Mouse (Mus musculus) heart, embryonic 12.5 days (tissue): ENCODE data around the gene Zfp639. TPM values are rescaled to one million over a fixed set of nuclear protein-coding genes. Genes with fewer than 3 reads are reported as not detected.

ENCODE experiments used
- ATAC-seq: fragments of 200-750 bp; cut with Nextera tagmentation; 2 replicates; pipeline ENCODE4 v1.8.0; 2017; ENCODE audit warnings: moderate TSS enrichment, moderate library complexity; ENCODE audit not compliant: insufficient number of reproducible peaks, low FRiP score
- H3K27ac ChIP-seq: fragments of 300-500 bp; sonication (generic); 2 replicates; pipeline ENCODE4 v1.5.1; 2016; ENCODE audit warnings: mild to moderate bottlenecking, moderate library complexity; ENCODE audit not compliant: poor library complexity, severe bottlenecking
- H3K27me3 ChIP-seq: fragments of 300-500 bp; sonication (generic); replicated peaks from 2 replicates; pipeline ENCODE4 v1.6.1; 2016; ENCODE audit warnings: mild to moderate bottlenecking, moderate library complexity
- H3K36me3 ChIP-seq: fragments of 300-500 bp; sonication (generic); 2 replicates; pipeline ENCODE4 v1.6.1; 2016; ENCODE audit warnings: mild to moderate bottlenecking, moderate library complexity
- H3K4me1 ChIP-seq: fragments of 300-500 bp; sonication (generic); replicated peaks from 2 replicates; pipeline ENCODE4 v1.6.1; 2016; ENCODE audit warnings: mild to moderate bottlenecking
- H3K4me2 ChIP-seq: fragments of 300-500 bp; sonication (generic); 2 replicates; pipeline ENCODE4 v1.6.1; 2016; ENCODE audit warnings: mild to moderate bottlenecking, moderate library complexity
- H3K4me3 ChIP-seq: fragments of 300-500 bp; sonication (generic); 2 replicates; pipeline ENCODE4 v1.5.1; 2016; ENCODE audit warnings: mild to moderate bottlenecking
- H3K9ac ChIP-seq: fragments of 300-500 bp; sonication (generic); 2 replicates; pipeline ENCODE4 v1.6.1; 2016; ENCODE audit warnings: mild to moderate bottlenecking, moderate library complexity
- H3K9me3 ChIP-seq: fragments of 300-500 bp; sonication (generic); replicated peaks from 2 replicates; pipeline ENCODE4 v1.6.1; 2016; ENCODE audit warnings: mild to moderate bottlenecking, moderate library complexity
- WGBS: fragments of 180-500 bp; shearing (Covaris S2); methylation state at CpG from one replicate; pipeline ENCODE4 v1.1.7; 2016; 5-methylcytosine and 5-hydroxymethylcytosine counted together
- polyA plus RNA-seq: library from polyadenylated mRNA; unstranded; fragments of >200 nt; fragmentation: Nextera tagmentation; extraction: Ambion mirVana; gene quantifications from 2 replicates; pipeline ENCODE4 v1.2.1, GENCODE M21; 2016

The Zfp639 gene
- polyA plus RNA-seq, 1 experiment from 2014 or later = 27.2 TPM

DNA sequence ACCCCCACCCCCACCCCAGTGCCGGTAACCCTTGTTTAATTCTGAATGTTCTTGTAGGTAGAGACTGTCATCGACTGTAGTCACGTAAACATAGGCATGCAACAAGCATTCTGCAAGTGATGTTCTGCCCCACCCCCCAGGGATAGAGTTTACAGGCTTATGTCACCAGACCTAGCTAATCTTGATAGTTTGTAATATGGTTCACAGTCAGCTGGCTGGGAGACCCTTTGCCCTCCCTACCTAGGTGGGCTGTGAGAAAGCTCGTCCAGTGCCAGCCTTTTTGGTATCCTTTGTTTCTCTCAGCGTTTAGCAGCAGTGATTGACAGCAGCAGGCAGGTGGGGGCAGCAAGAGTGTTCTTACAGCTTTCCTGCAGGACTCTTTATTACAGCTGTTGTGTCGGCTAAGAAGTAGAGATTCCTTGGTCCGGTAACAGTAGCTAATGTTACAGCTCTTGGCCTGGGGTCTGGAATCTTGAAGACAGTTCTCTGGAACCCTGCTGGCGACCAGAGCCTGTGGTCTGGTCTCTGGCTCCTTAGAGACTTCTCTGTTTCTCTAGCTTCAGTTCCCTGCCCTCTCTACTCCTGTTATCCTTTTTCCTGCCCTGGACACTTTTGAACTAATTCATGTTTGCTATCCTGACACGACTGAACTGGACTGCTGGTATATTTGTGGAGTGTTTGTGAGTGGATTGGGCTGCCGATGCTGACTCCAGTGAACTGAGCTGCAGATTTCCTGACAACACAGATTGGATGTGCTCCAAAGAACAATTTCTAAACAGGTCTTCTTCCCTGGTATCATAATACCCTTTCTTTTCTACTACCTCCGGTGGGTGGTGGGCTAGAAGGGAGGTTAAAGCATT lies 3.5 kb upstream of the Zfp639 start:
- no peak for ATAC-seq
- 67% methylated on average over 11 of the region's 11 CpGs for WGBS
- Histone ChIP-seq H3K4me3 (no peak overlapping the region), H3K27me3 (no peaks in the 10 kb centered on the region), H3K4me2 (no peak overlapping the region), H3K9me3 (no peaks in the 10 kb centered on the region), H3K4me1 (peaks cover 10% of the 10 kb centered on the region), H3K9ac (no peak overlapping the region), H3K27ac (no peak overlapping the region), H3K36me3 (no peaks in the 10 kb centered on the region)

DNA sequence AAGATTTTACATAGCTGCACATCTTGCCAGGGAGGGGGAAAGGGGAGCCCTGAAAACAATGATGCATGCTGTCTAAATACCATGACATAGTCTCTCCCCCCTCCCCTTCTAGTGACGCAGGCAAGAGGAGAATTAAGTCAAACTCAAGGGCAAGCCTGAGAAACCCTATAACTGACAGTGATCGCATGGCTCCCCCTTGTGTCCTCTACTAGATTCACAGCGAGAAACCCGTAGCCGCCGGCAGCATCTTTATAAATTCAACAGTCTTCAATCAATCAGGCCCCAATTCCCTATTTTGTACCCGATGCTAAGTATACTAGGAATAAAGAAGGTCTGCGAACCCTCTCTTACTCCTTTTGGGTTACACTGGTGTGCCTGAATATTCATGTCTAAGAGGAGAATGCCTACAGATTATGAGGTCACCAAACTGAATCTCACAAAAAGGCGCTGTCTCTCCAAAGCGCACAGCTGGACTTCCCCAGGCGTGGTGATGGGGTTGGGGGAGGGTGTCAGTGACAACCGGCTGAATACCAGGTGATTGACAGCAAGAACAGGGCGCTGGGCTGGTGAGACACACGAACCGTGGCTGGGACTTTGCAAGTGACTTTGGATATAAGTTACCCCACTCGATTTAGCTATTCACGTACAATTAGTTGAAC lies 1.3 kb upstream of the Zfp639 start:
- H3K4me2 ChIP-seq = peak overlapping the region; percentile 71
- H3K27me3 ChIP-seq = no peaks in the 10 kb centered on the region
- WGBS = 3% methylated on average over 17 of the region's 17 CpGs
- no peaks in the 10 kb centered on the region for H3K9me3 ChIP-seq
- no peaks in the 10 kb centered on the region; the same call in 1 of the 2 replicates for H3K36me3 ChIP-seq
- H3K9ac ChIP-seq = 0 out of 2 replicates have a peak overlapping the region, but pooled peaks have one; percentile 50
- H3K4me1 ChIP-seq = peaks cover 22% of the 10 kb centered on the region
- H3K4me3 ChIP-seq = peak overlapping the region; percentile 76
- ATAC-seq = no peak
- no peak overlapping the region for H3K27ac ChIP-seq

DNA sequence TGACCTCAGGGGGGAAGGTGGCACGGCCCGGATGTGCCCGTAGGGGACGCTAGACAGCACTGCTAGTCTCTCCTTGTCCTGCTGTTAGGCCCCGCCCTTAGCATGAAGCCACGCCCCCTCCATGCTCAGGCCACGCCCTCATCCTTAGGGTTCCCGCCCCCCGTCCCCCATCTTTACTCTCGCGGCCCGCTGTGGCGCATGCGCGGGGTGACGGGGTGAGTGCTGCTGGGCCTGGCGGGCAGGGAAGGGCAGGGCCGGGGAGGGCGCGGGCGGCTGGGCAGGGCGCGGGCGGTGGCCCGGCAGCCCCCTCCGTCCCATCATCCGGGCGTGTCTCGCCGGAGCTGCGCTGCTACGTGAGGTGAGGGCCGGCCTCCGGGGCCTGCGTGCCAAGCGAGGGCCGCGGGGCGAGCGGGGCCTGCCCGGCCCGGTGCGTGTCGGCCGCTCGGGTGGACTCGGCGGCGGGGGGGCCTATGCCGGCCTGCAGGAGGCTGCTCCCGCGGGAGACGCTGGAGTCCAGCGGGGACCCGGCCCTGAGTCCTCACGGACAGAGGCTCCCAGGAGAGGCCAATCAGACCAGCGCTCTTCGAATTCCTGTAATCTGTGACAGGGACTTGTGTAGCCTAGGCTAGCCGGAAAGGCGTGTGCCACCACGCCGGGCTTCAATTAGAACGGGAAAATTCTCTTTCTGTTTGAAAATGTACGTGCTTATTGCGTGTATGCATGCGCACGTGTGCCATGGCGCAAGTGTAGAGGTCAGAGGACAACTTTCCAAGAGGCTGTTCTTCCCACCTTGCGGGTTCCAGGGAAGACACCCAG lies 524 bp downstream of the Zfp639 start:
- WGBS = under 1% methylated on average over 69 of the region's 69 CpGs
- no peaks in the 10 kb centered on the region for H3K9me3 ChIP-seq

DNA sequence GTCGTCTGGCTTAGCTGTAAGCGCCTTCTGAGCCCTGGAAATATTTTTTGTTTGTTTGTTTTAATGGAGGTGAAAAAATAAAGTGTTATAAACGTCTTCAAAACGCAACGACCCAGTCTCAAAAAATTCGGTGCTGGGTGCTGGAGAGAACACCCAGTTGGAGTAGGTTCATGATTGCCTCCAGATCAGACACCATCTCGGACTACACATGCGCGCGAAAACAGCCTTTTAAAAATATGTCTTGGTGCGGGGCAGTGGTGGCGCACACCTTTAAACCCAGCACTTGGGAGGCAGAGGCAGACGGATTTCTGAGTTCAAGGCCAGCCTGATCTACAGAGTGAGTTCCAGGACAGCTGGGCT lies 1.1 kb downstream of the Zfp639 start:
- H3K27me3 ChIP-seq = no peaks in the 10 kb centered on the region
- peak overlapping the region; percentile 88 for H3K9ac ChIP-seq
- H3K4me2 ChIP-seq = peak overlapping the region; percentile 71
- peak overlapping the region; percentile 85 for H3K27ac ChIP-seq
- H3K9me3 ChIP-seq = no peaks in the 10 kb centered on the region
- peaks cover 22% of the 10 kb centered on the region for H3K4me1 ChIP-seq
- no peak for ATAC-seq
- H3K36me3 ChIP-seq = peaks cover 14% of the 10 kb centered on the region
- 8% methylated on average over 13 of the region's 13 CpGs for WGBS
- peak overlapping the region; percentile 76 for H3K4me3 ChIP-seq

More for the DNA sequence above, 524 bp downstream of the Zfp639 start:
- Histone ChIP-seq H3K4me3 (peak overlapping the region; percentile 76), H3K4me2 (peak overlapping the region; percentile 71), H3K36me3 (peaks cover 9% of the 10 kb centered on the region), H3K9ac (peak overlapping the region; percentile 88), H3K4me1 (peaks cover 22% of the 10 kb centered on the region), H3K27me3 (no peaks in the 10 kb centered on the region), H3K27ac (peak overlapping the region; percentile 85)
- peak; percentile 97 for ATAC-seq

DNA sequence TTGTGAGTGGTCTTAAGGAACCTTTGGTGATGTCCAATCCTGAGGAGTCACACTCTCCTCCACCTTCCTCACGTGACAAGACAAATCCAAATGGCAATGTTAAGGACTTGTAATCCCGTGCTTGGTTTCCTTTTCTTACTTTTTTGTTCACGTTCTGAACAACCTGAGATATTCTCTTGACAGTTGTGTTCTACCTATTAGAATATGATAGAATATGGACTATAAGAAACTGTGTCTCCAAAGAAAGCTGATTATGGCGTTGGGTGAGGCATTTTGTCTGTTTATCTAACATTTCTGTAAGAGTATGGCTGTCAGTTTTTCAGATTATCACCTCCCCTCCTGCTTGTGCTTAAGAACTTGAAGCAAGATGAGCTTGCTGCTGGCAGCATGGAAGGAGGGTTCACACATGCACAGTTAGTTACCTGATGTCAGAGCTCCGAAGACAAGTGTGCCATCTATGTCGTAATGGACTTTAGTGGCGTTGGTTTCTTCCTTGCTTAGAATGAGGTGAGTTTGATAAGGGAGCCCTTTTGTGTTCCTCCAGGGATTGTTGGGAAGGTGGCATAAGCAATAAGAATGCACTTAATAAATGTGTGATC lies 2.7 kb downstream of the Zfp639 start:
- no peak overlapping the region for H3K4me2 ChIP-seq
- H3K36me3 ChIP-seq = peaks cover 30% of the 10 kb centered on the region
- peaks cover 22% of the 10 kb centered on the region for H3K4me1 ChIP-seq
- ATAC-seq = no peak
- H3K9ac ChIP-seq = no peak overlapping the region
- no peaks in the 10 kb centered on the region for H3K9me3 ChIP-seq
- 80% methylated on average over 7 of the region's 7 CpGs for WGBS
- H3K4me3 ChIP-seq = no peak overlapping the region
- no peaks in the 10 kb centered on the region for H3K27me3 ChIP-seq
- no peak overlapping the region for H3K27ac ChIP-seq

DNA sequence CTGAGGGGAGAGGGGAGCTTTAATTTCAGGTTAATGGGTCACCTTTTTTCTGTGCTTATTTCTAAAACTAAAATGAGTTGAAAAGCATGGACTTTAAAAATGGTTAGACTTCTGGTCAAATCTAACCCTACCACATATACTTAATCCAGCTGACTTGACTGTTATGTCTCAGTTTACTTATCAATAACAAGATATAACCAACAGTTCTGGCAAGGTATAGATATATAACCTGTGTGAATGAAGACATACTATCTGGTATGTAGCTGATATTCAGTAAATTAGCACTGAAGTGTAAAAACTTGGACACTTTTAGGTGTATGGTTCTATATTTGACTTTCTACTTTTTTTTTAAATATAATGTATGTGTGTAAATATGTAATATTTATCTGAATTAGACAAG lies 3.5 kb downstream of the Zfp639 start:
- no peak overlapping the region for H3K27ac ChIP-seq
- no peak overlapping the region for H3K9ac ChIP-seq
- H3K36me3 ChIP-seq = peaks cover 35% of the 10 kb centered on the region
- ATAC-seq = no peak
- no peaks in the 10 kb centered on the region for H3K9me3 ChIP-seq
- no peak overlapping the region for H3K4me2 ChIP-seq
- H3K4me3 ChIP-seq = no peak overlapping the region
- H3K4me1 ChIP-seq = peaks cover 22% of the 10 kb centered on the region
- H3K27me3 ChIP-seq = no peaks in the 10 kb centered on the region

DNA sequence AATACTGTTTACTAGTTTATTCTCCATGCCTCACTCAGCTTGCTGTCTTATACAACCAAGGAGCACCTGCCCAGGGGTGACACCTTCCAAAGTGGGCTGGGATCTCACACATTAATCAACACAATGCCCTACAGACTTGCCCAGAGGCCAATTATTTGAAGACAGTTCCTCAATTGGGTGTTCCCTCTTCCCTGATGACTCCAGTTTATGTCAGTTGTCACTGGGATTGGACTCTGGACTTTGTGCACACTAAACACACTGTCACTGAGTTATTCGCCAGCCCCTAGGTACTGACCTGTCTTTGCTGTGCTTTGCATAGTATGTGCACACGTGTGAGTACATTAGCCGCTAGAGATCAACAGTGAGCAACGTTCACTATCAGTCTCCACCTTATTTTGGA lies 17.1 kb downstream of the Zfp639 start:
- no peak overlapping the region for H3K27ac ChIP-seq
- 0 out of 2 replicates have a peak, but pooled peaks cover 12% of the 10 kb centered on the region for H3K9me3 ChIP-seq
- H3K9ac ChIP-seq = no peak overlapping the region
- no peaks in the 10 kb centered on the region for H3K4me1 ChIP-seq
- H3K4me3 ChIP-seq = no peak overlapping the region
- no peak overlapping the region for H3K4me2 ChIP-seq
- H3K27me3 ChIP-seq = no peaks in the 10 kb centered on the region
- WGBS = 84% methylated on average over 4 of the region's 4 CpGs
- no peak for ATAC-seq
- H3K36me3 ChIP-seq = peaks cover 27% of the 10 kb centered on the region

DNA sequence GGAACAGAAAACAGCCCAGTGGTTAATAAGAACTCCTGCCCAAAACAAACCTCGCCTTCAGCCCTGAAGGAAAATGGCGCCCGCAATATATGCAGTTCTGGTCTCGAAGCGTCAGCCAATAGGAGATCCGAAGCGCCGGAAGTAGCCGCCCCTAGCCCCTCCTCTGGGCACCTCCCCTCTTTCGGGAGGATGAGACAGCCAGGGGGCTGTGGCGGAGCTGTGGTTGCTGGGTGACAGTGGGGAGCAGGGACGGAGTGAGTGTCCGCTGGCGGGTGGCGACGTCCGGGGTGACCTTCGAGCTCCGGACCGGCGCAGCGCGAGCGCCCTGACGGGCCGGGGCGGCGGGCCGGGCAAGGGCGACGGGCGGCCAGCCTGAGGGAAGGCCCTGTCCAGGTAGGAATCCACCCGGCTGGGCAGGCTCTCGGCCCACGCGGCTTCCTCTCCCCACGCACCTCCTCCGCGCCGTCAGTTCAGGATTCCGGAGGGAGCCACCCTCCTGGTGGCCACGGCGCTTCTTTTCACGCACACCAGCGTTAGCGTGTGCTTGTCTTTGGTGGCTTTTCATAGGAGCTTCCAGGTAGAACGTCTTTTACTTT lies 19.3 kb downstream of the Zfp639 start, which contains the start of gene Mfn1:
TSS of gene Mfn1 (plus strand) at position 163 of the 596 bp plus-strand sequence.
- Histone ChIP-seq H3K4me3 (peak within 1 kb of the TSS; percentile 97), H3K4me1 (no peaks in the 10 kb centered on the region), H3K9me3 (0 out of 2 replicates have a peak, but pooled peaks cover 12% of the 10 kb centered on the region), H3K27me3 (no peaks in the 10 kb centered on the region), H3K27ac (peak within 1 kb of the TSS; percentile 93), H3K4me2 (peak within 1 kb of the TSS; percentile 71), H3K9ac (peak within 1 kb of the TSS; percentile 97), H3K36me3 (peaks cover 23% of the 10 kb centered on the region)
- WGBS = under 1% methylated on average over 46 of the region's 47 CpGs
- ATAC-seq = peak; percentile 99

DNA sequence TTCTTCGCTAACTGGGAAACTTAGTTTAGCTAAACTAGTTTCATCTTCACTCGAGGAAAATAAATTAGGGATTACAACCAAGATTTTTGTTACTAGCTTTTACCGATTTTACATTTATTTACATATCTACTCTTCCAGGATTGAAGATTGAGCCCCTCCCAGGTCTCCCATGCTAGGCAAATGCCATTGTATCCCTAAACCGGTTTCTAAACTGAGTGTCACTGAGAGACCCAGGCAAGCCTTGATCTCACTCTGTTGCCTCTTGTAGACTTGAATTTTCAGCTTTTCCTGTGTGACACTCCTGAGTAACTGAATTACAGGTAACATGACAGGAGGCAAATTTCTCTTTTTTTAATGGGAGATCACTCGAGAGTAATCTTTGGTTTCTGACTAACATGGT lies 20.0 kb downstream of the Zfp639 start:
- WGBS = 12% methylated on average over 5 of the region's 5 CpGs
- Histone ChIP-seq H3K9ac (peak overlapping the region; percentile 97), H3K4me2 (peak overlapping the region; percentile 71), H3K27me3 (no peaks in the 10 kb centered on the region), H3K36me3 (peaks cover 29% of the 10 kb centered on the region), H3K4me1 (no peaks in the 10 kb centered on the region), H3K4me3 (peak overlapping the region; percentile 97), H3K9me3 (0 out of 2 replicates have a peak, but pooled peaks cover 11% of the 10 kb centered on the region), H3K27ac (no peak overlapping the region)
- no peak for ATAC-seq

DNA sequence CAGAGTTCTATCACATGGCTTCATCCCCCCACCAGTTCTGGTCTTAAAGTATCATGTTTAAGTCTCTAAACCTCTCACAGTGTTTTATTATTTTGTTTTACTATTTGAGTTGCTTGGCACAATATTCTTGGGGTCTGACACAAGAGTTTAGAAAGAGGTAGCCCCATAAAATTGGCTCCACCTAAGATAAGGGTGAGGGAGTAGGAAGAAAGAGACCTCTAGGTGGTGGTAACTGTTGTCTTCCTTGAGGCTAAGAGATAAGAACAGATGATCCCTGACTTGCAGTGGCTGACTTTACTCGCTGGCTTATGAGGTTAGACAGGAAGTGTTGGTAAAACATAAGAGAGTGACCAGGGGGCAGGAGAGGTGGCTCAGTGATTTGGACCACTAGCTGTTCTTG lies 25.6 kb downstream of the Zfp639 start:
- no peak overlapping the region for H3K4me2 ChIP-seq
- H3K36me3 ChIP-seq = peaks cover 71% of the 10 kb centered on the region
- WGBS = 43% methylated on average over 1 of the region's 1 CpGs
- no peak overlapping the region for H3K9ac ChIP-seq
- H3K4me1 ChIP-seq = 0 out of 2 replicates have a peak, but pooled peaks cover 5% of the 10 kb centered on the region
- no peak overlapping the region for H3K4me3 ChIP-seq
- H3K27me3 ChIP-seq = no peaks in the 10 kb centered on the region
- no peak for ATAC-seq
- H3K9me3 ChIP-seq = no peaks in the 10 kb centered on the region
- H3K27ac ChIP-seq = no peak overlapping the region
